Mouse (Mus musculus) liver, embryonic 15.5 days (tissue): ENCODE data around the gene Ak7. TPM values are rescaled to one million over a fixed set of nuclear protein-coding genes. Genes with fewer than 3 reads are reported as not detected.
A peak's percentile ranks its signal among the peaks of the same experiment; 100 is the strongest.

ENCODE experiments used
- ATAC-seq: fragments of 200-750 bp; cut with Nextera tagmentation; 2 replicates; pipeline ENCODE4 v1.8.0; 2017; ENCODE audit warnings: moderate number of reproducible peaks, mild to moderate bottlenecking, moderate library complexity; ENCODE audit not compliant: insufficient read depth
- H3K27ac ChIP-seq: fragments of 300-500 bp; sonication (generic); replicated peaks from 2 replicates; pipeline ENCODE4 v1.5.1; 2015; ENCODE audit warnings: mild to moderate bottlenecking, inconsistent platforms
- H3K27me3 ChIP-seq: fragments of 300-500 bp; sonication (generic); 2 replicates; pipeline ENCODE4 v1.6.1; 2015; ENCODE audit warnings: mild to moderate bottlenecking, inconsistent platforms
- H3K36me3 ChIP-seq: fragments of 300-500 bp; sonication (generic); replicated peaks from 2 replicates; pipeline ENCODE4 v1.6.1; 2015; ENCODE audit warnings: moderate library complexity, mild to moderate bottlenecking, inconsistent platforms
- H3K4me1 ChIP-seq: fragments of 300-500 bp; sonication (generic); replicated peaks from 2 replicates; pipeline ENCODE4 v1.6.1; 2015; ENCODE audit warnings: inconsistent platforms
- H3K4me2 ChIP-seq: fragments of 300-500 bp; sonication (generic); 2 replicates; pipeline ENCODE4 v1.6.1; 2015; ENCODE audit warnings: moderate library complexity, mild to moderate bottlenecking, inconsistent platforms
- H3K4me3 ChIP-seq: fragments of 300-500 bp; sonication (generic); replicated peaks from 2 replicates; pipeline ENCODE4 v1.5.1; 2015; ENCODE audit warnings: mild to moderate bottlenecking, inconsistent platforms
- H3K9ac ChIP-seq: fragments of 300-500 bp; sonication (generic); 2 replicates; pipeline ENCODE4 v1.6.1; 2015; ENCODE audit warnings: moderate library complexity, mild to moderate bottlenecking, inconsistent platforms
- H3K9me3 ChIP-seq: fragments of 300-500 bp; sonication (generic); replicated peaks from 2 replicates; pipeline ENCODE4 v1.6.1; 2016; ENCODE audit warnings: inconsistent platforms
- WGBS: fragments of 180-500 bp; shearing (Covaris S2); methylation state at CpG from one replicate; pipeline ENCODE4 v1.1.7; 2015; ENCODE audit warnings: mixed read lengths; ENCODE audit not compliant: insufficient replicate concordance; 5-methylcytosine and 5-hydroxymethylcytosine counted together
- polyA plus RNA-seq: library from polyadenylated mRNA; unstranded; fragments of >200 nt; fragmentation: Nextera tagmentation; extraction: Ambion mirVana; gene quantifications from 2 replicates; pipeline ENCODE4 v1.2.1, GENCODE M21; 2015

Ak7 gene
- polyA plus RNA-seq, 1 experiment from 2014 or later = 0.09 TPM

DNA sequence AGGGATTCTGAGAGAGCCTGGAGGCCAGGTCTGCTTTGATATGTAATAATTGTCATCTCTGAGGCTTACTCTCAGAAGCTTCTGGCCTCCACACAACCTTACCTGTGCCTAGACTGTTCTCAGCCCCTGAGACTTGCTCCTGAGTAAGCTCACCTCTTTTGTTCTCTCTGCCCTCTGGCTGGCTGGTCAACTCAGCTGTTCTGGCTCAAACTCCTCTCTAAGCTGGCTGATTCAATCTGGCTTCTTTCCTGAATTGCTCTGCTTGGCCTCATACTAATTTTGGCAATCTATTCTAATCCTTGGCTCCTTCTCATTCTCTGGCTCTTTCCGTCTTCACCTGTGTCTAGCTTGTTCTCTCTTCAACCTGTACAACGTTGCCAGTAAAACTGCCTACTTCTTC lies 53.1 kb downstream of the Ak7 start:
- Histone ChIP-seq H3K4me3 (no peak overlapping the region), H3K27me3 (no peaks in the 10 kb centered on the region), H3K4me1 (peaks cover 44% of the 10 kb centered on the region), H3K27ac (peak overlapping the region; percentile 78), H3K4me2 (no peak overlapping the region), H3K9ac (no peak overlapping the region), H3K9me3 (no peaks in the 10 kb centered on the region), H3K36me3 (no peaks in the 10 kb centered on the region)
- WGBS = 54% methylated on average over 2 of the region's 2 CpGs
- ATAC-seq = no peak

DNA sequence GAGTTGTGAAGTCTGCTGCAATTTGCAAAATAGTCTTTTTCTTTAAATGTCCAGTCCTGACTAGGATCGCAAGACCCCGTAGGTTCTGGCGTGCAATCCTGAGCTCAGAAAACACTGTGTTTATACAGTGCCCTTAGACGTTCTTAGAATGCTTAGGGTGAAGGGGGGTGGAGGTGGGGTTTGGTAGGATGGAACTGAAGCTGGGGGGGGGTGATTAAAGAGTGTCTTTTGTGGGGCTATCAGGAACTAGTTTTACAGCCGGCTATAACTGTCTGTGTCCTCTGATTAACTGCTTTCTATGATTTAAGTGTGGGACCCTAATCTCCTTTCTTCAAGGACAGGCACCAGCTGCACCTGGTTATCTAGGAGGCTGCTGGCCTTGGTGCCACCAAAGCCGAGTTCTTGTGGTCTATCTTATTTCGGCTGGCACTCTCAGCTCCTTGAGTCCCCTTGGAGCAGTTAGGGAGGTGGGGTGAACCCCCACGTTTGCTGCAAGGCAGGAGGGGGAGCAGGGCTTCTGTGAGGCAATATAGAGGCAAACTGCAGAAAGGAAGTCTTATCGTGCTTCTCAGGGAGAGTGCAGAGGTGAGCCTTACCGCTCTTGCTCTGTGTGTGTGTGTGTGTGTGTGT lies 54.2 kb downstream of the Ak7 start:
- H3K9ac ChIP-seq = no peak overlapping the region
- H3K27me3 ChIP-seq = no peaks in the 10 kb centered on the region
- no peak overlapping the region for H3K4me3 ChIP-seq
- peak; percentile 80 for ATAC-seq
- peak overlapping the region; percentile 56 for H3K27ac ChIP-seq
- peak overlapping the region; percentile 29 for H3K4me2 ChIP-seq
- no peaks in the 10 kb centered on the region for H3K9me3 ChIP-seq
- WGBS = 13% methylated on average over 10 of the region's 10 CpGs
- H3K36me3 ChIP-seq = no peaks in the 10 kb centered on the region
- peaks cover 44% of the 10 kb centered on the region for H3K4me1 ChIP-seq

DNA sequence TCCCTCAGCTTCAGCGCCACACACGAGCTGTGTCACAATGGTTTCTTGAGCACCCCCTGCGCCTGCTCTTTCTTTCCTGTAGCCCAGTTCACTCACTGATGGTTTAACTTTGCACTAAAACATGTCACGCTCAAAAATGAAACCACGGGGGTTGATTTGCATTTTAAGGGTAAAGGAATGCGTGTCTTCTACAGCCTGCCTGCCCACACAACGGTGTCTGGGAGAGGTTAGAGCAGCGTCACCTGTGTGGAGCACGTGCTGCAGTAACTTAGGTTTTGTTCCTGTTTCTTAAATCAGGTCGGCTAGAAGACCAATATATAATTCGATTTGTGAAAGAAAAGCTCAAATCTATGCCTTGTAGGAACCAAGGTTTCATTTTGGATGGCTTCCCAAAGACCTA lies 55.4 kb downstream of the Ak7 start:
- Histone ChIP-seq H3K4me1 (peaks cover 44% of the 10 kb centered on the region), H3K9me3 (no peaks in the 10 kb centered on the region), H3K4me2 (no peak overlapping the region), H3K9ac (no peak overlapping the region), H3K27ac (no peak overlapping the region), H3K4me3 (no peak overlapping the region), H3K27me3 (no peaks in the 10 kb centered on the region), H3K36me3 (no peaks in the 10 kb centered on the region)
- WGBS = 66% methylated on average over 11 of the region's 11 CpGs
- ATAC-seq = no peak

DNA sequence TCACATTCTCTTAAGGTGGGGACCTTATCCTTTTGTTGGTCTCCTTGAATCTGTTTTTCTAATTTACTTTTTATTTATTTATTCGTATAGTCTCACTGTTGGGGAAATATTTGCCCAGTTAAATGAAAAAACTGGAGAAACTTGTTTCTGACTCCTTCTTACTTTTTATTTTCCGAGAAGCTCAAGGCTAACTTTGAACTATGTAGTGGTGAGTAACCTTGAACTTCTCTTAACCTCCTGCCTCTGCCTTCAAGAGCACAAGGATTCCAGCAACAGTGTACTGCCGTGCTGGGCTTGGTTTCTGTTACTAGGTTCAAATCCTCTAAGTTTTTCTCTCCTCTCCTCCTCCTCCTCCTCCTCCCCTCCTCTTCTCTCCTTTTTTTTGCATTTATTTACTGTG lies 55.9 kb downstream of the Ak7 start:
- Histone ChIP-seq H3K4me3 (no peak overlapping the region), H3K9ac (no peak overlapping the region), H3K9me3 (no peaks in the 10 kb centered on the region), H3K4me1 (peaks cover 44% of the 10 kb centered on the region), H3K4me2 (no peak overlapping the region), H3K36me3 (no peaks in the 10 kb centered on the region), H3K27ac (no peak overlapping the region), H3K27me3 (no peaks in the 10 kb centered on the region)
- WGBS = 63% methylated on average over 3 of the region's 3 CpGs
- ATAC-seq = no peak

DNA sequence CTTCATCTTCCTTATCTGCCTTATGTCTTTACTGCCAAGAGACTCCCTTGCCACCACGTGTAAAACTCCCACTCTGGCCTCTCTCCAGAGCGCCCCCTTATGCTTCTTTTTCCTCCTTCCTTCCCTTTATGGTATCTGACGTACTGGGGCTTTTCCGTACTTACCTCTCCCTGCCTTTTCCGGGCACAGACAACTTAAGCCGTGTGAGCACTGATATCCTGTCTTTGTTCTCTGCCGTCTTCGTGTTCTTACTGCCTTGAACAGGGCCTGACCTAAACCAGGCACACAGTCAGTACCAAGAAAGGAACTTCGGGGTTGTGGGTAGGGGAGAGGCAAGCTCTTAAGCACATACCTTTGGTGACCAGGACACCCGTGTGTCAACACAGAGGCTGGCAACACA lies 63.9 kb downstream of the Ak7 start:
- Histone ChIP-seq H3K4me3 (no peak overlapping the region), H3K9ac (no peak overlapping the region), H3K4me2 (no peak overlapping the region), H3K4me1 (no peaks in the 10 kb centered on the region), H3K36me3 (no peaks in the 10 kb centered on the region), H3K27me3 (no peaks in the 10 kb centered on the region), H3K9me3 (no peaks in the 10 kb centered on the region), H3K27ac (no peak overlapping the region)
- WGBS = 37% methylated on average over 10 of the region's 10 CpGs
- no peak for ATAC-seq

DNA sequence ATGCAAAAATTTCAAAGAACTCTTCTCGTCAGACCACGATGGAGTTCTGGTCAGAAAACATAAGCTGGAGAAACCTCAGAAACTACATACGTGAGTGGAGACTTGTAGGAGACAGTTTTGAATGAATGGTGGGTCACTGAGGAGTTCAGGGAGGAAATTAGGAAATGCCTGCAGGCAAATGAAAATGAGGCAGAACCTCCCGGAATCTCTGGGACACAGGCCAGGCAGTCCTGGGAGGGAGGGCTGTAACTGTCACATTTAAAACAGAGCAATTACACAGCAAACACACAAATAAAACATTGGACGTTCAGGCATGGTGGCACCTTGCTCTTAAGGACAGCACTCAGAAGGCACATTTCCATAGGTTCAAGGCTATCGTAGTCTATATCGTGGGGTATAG lies 69.1 kb downstream of the Ak7 start:
- Histone ChIP-seq H3K36me3 (no peaks in the 10 kb centered on the region), H3K27ac (no peak overlapping the region), H3K9me3 (no peaks in the 10 kb centered on the region), H3K9ac (no peak overlapping the region), H3K4me2 (no peak overlapping the region), H3K4me3 (no peak overlapping the region), H3K27me3 (no peaks in the 10 kb centered on the region), H3K4me1 (no peaks in the 10 kb centered on the region)
- 75% methylated on average over 7 of the region's 7 CpGs for WGBS
- ATAC-seq = no peak

DNA sequence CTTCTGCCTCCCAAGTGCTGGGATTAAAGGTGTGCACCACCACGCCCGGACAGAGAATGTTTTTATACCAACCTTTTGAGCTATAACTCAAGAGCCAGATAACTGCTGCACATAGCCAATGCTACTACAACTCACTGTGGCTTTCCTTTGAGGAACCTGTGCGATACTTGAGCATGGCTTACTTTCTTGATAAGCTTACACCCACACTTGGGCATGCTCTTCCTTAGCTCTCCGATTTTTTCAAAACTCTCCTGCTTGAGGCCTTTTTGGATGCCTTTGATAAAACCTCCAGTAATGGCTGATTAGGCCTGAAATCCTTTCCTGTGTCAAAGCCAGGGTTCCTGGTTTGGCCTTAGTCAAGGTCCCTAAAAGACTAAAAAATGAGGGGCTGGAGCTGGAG lies 71.9 kb downstream of the Ak7 start:
- no peaks in the 10 kb centered on the region for H3K9me3 ChIP-seq
- no peaks in the 10 kb centered on the region for H3K4me1 ChIP-seq
- no peak overlapping the region for H3K27ac ChIP-seq
- H3K36me3 ChIP-seq = no peaks in the 10 kb centered on the region
- H3K4me2 ChIP-seq = no peak overlapping the region
- no peak overlapping the region for H3K4me3 ChIP-seq
- 42% methylated on average over 4 of the region's 4 CpGs for WGBS
- no peaks in the 10 kb centered on the region for H3K27me3 ChIP-seq
- ATAC-seq = no peak
- H3K9ac ChIP-seq = no peak overlapping the region

DNA sequence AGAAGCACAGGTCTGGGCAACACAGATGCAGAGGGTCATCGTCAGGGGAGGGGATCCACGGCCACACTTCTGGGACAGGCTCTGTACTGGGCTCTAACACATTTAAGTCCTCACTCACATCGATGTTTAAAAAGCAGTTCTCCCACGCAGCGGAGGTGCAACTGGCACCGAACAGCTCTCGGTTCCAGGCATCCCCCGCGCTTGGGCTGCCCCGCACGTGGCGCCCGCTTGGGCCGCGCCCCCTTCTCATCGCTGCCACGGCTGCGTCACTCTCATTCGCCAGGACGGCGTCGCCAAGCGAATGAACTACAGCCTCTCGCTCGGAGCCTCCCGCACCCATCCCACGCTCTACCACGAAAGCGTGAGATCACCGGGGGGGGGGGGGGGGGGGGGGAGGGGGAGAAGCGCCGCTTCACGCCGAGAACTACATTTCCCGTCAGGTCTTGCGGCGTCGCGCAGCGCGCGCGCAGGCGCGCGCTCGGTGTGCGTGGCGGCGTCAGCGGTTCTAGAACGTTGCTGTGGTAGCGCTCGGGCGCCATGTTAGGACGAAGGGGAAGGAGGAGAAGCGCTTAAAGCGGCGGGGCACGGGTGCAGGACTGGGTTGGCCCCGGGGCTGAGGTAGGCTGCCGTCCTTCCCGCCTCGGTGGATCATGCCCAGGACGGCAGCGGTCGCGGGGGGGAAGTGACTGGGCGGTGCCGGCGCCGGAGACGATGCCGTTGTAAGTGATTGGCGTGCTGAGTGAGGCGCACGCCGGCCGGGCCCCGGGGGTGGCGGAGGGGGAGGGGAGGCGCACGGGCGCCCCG lies 78.6 kb downstream of the Ak7 start, which contains the start of gene Papola:
Gene Papola, plus strand, starts transcription at position 499 of the 804 bp plus-strand sequence.
- Histone ChIP-seq H3K4me2 (peak within 1 kb of the TSS; percentile 92), H3K4me3 (peak within 1 kb of the TSS; percentile 94), H3K4me1 (peaks cover 32% of the 10 kb centered on the region), H3K9me3 (no peaks in the 10 kb centered on the region), H3K27ac (peak within 1 kb of the TSS; percentile 95), H3K9ac (peak within 1 kb of the TSS; percentile 90), H3K27me3 (no peaks in the 10 kb centered on the region), H3K36me3 (0 out of 2 replicates have a peak, but pooled peaks cover 7% of the 10 kb centered on the region)
- WGBS = under 1% methylated on average over 85 of the region's 85 CpGs
- ATAC-seq = peak; percentile 89

DNA sequence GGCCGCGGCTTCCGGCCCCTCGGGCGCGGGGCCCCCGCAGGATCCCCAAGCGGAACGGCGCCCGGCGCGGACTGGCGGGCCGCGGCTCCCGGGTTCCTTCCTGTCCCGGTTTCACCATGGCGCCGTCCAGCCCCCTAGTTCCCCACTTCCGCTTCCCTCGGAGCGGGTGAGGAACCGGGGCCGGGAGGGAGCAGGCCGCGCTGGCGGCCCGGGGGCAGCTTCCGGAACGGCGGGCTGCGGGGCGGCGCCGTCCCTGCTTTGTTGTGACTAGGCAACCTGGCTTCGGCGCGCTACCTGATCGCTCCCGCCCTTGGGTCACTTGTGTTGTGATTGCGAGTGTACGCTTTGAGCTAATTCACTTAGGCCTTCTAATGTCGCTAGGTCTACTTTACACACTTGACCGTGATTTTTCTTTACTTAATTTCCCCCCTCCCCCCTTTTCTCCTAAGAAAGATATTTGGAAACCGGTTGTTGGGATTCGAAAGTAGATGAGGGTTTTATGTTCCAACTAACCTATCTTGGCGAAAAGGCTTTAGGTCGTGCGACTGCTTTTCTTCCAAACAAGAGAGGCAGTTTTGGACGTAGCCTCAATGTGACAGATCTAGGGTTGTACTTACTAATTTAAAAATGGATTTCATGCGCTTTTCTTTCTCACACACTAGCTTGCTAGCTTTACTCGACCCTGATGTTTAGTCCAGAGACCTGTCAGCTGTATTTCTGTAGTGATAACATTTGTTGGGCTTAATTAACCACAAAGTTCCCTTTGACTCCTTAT lies 79.4 kb downstream of the Ak7 start:
- Histone ChIP-seq H3K9me3 (no peaks in the 10 kb centered on the region), H3K27me3 (no peaks in the 10 kb centered on the region), H3K4me2 (peak overlapping the region; percentile 92), H3K27ac (peak overlapping the region; percentile 95), H3K4me3 (peak overlapping the region; percentile 94), H3K9ac (peak overlapping the region; percentile 90), H3K36me3 (0 out of 2 replicates have a peak, but pooled peaks cover 7% of the 10 kb centered on the region), H3K4me1 (peaks cover 36% of the 10 kb centered on the region)
- WGBS = under 1% methylated on average over 53 of the region's 53 CpGs
- ATAC-seq = peak; percentile 74

DNA sequence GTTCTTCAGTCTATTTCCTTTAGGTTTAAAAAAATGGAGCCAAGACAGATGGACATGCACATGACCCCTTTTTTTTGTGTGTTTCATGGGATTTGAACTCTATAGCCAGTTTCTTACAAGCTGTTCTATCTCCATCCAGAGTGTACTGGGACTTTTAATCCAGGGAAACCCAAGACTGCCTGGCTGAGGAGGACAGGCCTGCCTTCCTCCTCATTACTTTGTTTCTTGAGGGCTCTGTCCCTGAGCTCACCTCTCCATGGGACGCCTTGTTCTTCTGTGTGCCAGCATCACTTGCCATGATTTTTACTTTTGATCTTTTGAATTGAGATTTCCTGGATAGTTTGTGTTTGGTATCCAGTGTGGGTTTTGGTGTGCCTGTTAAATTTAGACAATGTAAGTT lies 80.3 kb downstream of the Ak7 start:
- peaks cover 10% of the 10 kb centered on the region; the same call in 1 of the 2 replicates for H3K36me3 ChIP-seq
- H3K4me1 ChIP-seq = peaks cover 44% of the 10 kb centered on the region
- H3K27me3 ChIP-seq = no peaks in the 10 kb centered on the region
- peak overlapping the region; percentile 94 for H3K4me3 ChIP-seq
- ATAC-seq = no peak
- peak overlapping the region; percentile 92 for H3K4me2 ChIP-seq
- H3K27ac ChIP-seq = no peak overlapping the region
- H3K9ac ChIP-seq = peak overlapping the region; percentile 90
- no peaks in the 10 kb centered on the region for H3K9me3 ChIP-seq
- 75% methylated on average over 1 of the region's 1 CpGs for WGBS

DNA sequence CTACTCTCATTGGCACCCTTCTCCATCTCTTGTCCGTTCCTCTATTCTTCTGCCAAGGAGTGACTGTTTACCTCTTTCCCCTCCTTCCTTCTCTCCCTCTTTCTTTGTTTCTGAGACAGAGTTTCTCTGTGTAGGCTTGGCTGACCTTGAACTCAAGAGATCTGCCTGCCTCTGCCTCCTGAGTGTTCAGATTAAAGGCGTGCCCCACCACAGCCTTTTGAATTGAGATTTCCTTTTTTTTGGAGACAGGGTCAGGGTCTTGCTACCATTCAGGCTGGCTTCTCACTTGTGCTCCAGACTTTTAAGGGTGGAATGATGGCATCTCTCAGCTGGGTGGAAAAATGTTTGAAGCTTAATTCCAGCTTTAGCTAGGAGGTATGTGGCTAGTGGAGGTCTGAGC lies 81.8 kb downstream of the Ak7 start:
- Histone ChIP-seq H3K36me3 (peaks cover 11% of the 10 kb centered on the region; the same call in 1 of the 2 replicates), H3K27ac (no peak overlapping the region), H3K4me2 (no peak overlapping the region), H3K27me3 (no peaks in the 10 kb centered on the region), H3K9ac (no peak overlapping the region), H3K9me3 (no peaks in the 10 kb centered on the region), H3K4me3 (no peak overlapping the region), H3K4me1 (peaks cover 45% of the 10 kb centered on the region)
- ATAC-seq = no peak
- 88% methylated on average over 2 of the region's 2 CpGs for WGBS
